19 mouse cellular contexts compared by ENCODE assay signal in genomic region chr6:72418279-72418678, GRCm38 (mm10). TPM values are rescaled to one million over a fixed set of nuclear protein-coding genes. Genes with fewer than 3 reads are reported as not detected.
DNase-seq lines count a peak whose midpoint lies in the region; ATAC-seq lines count a peak whose summit lies in the region.
"Had no signal": no experiment of that assay in that cellular context is flagged by ENCODE, and none has a peak within 500 bp of the region (broad histone marks: within the 10 kb centered on the region; RNA-seq: fewer than 3 reads in every experiment).

No protein-coding gene starts in this region.

- 94% methylated on average over 4 of the region's 4 CpGs for WGBS in forebrain, embryonic 13.5 days
- WGBS in forebrain, embryonic 11.5 days: 92% methylated on average over 4 of the region's 4 CpGs
- 18% methylated on average over 4 of the region's 4 CpGs for WGBS in liver, embryonic 15.5 days (ENCODE audit: insufficient replicate concordance)

- no peak for DNase-seq in forebrain, embryonic 11.5 days (ENCODE audit: low spot score)
- DNase-seq in c-Kit-positive CD71-positive TER-119-positive erythroid progenitor cells, embryonic 14.5 days (ENCODE audit: low spot score): peak; percentile 48
- no peak for DNase-seq in ovary, postnatal 10 days (ENCODE audit: low spot score)
- DNase-seq in heart, postnatal 25 days (ENCODE audit: low spot score): no peak
- DNase-seq in embryo, embryonic 11 days: no peak
- DNase-seq: adrenal gland, postnatal 10 days; cerebellum, adult 18-20 months; cerebellum, adult 9-11 months; cerebellum, postnatal 36 days; forebrain, postnatal 0 days; gastrocnemius, postnatal 14 days; heart, postnatal 4 days had no signal

- ATAC-seq in forebrain, embryonic 13.5 days: no peak
- no peak for ATAC-seq in forebrain, embryonic 11.5 days (replicated peaks; ENCODE audit: low FRiP score)
- ATAC-seq in liver, embryonic 15.5 days (ENCODE audit: insufficient read depth): peak; percentile 51; the same call in 1 of the 2 replicates
- ATAC-seq: forebrain, postnatal 0 days; hindbrain, embryonic 16.5 days had no signal

- H3K4me2 ChIP-seq in forebrain, embryonic 13.5 days: no peak overlapping the region
- H3K4me2 ChIP-seq in forebrain, embryonic 11.5 days (ENCODE audit: low read depth, low read length, severe bottlenecking): no peak overlapping the region
- H3K4me2 ChIP-seq in liver, embryonic 15.5 days: peak overlapping the region; percentile 36; the same call in 1 of the 2 replicates
- H3K4me2 ChIP-seq: forebrain, embryonic 12.5 days; heart, embryonic 13.5 days; hindbrain, embryonic 12.5 days had no signal

- no peak overlapping the region for H3K4me3 ChIP-seq in forebrain, embryonic 13.5 days
- no peak overlapping the region for H3K4me3 ChIP-seq in forebrain, embryonic 11.5 days (ENCODE audit: low read depth, low read length)
- H3K4me3 ChIP-seq in liver, embryonic 15.5 days (replicated peaks): no peak overlapping the region
- H3K4me3 ChIP-seq: embryonic facial prominence, embryonic 10.5 days; forebrain, embryonic 12.5 days; heart, embryonic 13.5 days; hindbrain, embryonic 12.5 days had no signal

- no peaks in the 10 kb centered on the region for H3K9me3 ChIP-seq in forebrain, embryonic 13.5 days (replicated peaks)
- no peaks in the 10 kb centered on the region for H3K9me3 ChIP-seq in forebrain, embryonic 11.5 days (ENCODE audit: control insufficient read depth, low read length)
- no peaks in the 10 kb centered on the region for H3K9me3 ChIP-seq in liver, embryonic 15.5 days (replicated peaks)
- H3K9me3 ChIP-seq: embryonic facial prominence, embryonic 10.5 days; forebrain, embryonic 12.5 days; heart, embryonic 13.5 days; hindbrain, embryonic 12.5 days had no signal

- no peak overlapping the region for H3K27ac ChIP-seq in forebrain, embryonic 13.5 days
- H3K27ac ChIP-seq in forebrain, embryonic 11.5 days (ENCODE audit: low read depth, low read length): no peak overlapping the region
- peak overlapping the region; percentile 59 for H3K27ac ChIP-seq in liver, embryonic 15.5 days (replicated peaks)
- H3K27ac ChIP-seq: embryonic facial prominence, embryonic 10.5 days; forebrain, embryonic 12.5 days; heart, embryonic 13.5 days; hindbrain, embryonic 12.5 days had no signal

- H3K9ac ChIP-seq in forebrain, embryonic 13.5 days: 0 out of 2 replicates have a peak overlapping the region, but pooled peaks have one; percentile 0
- no peak overlapping the region for H3K9ac ChIP-seq in forebrain, embryonic 11.5 days (ENCODE audit: low read length)
- H3K9ac ChIP-seq in liver, embryonic 15.5 days: no peak overlapping the region
- H3K9ac ChIP-seq: forebrain, embryonic 12.5 days; forebrain, postnatal 0 days; heart, embryonic 13.5 days; hindbrain, embryonic 12.5 days had no signal

- H3K36me3 ChIP-seq in forebrain, embryonic 13.5 days (ENCODE audit: poor library complexity, severe bottlenecking): peaks cover 56% of the 10 kb centered on the region
- H3K36me3 ChIP-seq in forebrain, embryonic 11.5 days (ENCODE audit: control insufficient read depth, insufficient read depth, low read length): no peaks in the 10 kb centered on the region
- peaks cover 39% of the 10 kb centered on the region for H3K36me3 ChIP-seq in liver, embryonic 15.5 days (replicated peaks)

- no peaks in the 10 kb centered on the region for H3K27me3 ChIP-seq in forebrain, embryonic 13.5 days
- no peaks in the 10 kb centered on the region for H3K27me3 ChIP-seq in forebrain, embryonic 11.5 days (ENCODE audit: control insufficient read depth, insufficient read depth, low read length)
- H3K27me3 ChIP-seq in liver, embryonic 15.5 days: no peaks in the 10 kb centered on the region
- H3K27me3 ChIP-seq: forebrain, embryonic 12.5 days; heart, embryonic 13.5 days; hindbrain, embryonic 12.5 days had no signal

- peaks cover 17% of the 10 kb centered on the region for H3K4me1 ChIP-seq in forebrain, embryonic 13.5 days
- H3K4me1 ChIP-seq in forebrain, embryonic 11.5 days (replicated peaks; ENCODE audit: control insufficient read depth, insufficient read depth, low read length): peaks cover 4% of the 10 kb centered on the region; the same call in 1 of the 2 replicates
- peaks cover 58% of the 10 kb centered on the region for H3K4me1 ChIP-seq in liver, embryonic 15.5 days (replicated peaks)

- intact Hi-C loops in heart, postnatal 25 days (cut with DNase I): no loop called here

RNA-seq across cellular contexts. Expression of gene Ggcx, which starts 4.2 kb away (rescaled TPM):
- 12.7 and 13.8 TPM in 2 replicates for polyA plus RNA-seq in forebrain, embryonic 13.5 days (2015; fragmentation: Nextera tagmentation; extraction: Ambion mirVana)
- polyA plus RNA-seq in forebrain, embryonic 11.5 days (2014; fragmentation: Nextera tagmentation; extraction: Ambion mirVana): 11.7 and 13.5 TPM in 2 replicates
- 27.5 and 29.8 TPM in 2 replicates for polyA plus RNA-seq in liver, embryonic 15.5 days (2015; fragmentation: Nextera tagmentation; extraction: Ambion mirVana)
- 10 to 100 TPM; 33.3 to 35.0 TPM for total RNA-seq in heart, postnatal 25 days (2021)

RNA-seq across cellular contexts. Expression of gene Mat2a, which starts 21.1 kb away (rescaled TPM):
- polyA plus RNA-seq in forebrain, embryonic 13.5 days (2015; fragmentation: Nextera tagmentation; extraction: Ambion mirVana): 402 and 460 TPM in 2 replicates
- polyA plus RNA-seq in forebrain, embryonic 11.5 days (2014; fragmentation: Nextera tagmentation; extraction: Ambion mirVana): 504 and 506 TPM in 2 replicates
- polyA plus RNA-seq in liver, embryonic 15.5 days (2015; fragmentation: Nextera tagmentation; extraction: Ambion mirVana): 136 and 143 TPM in 2 replicates
- 100 to 1,000 TPM; 106 to 141 TPM for total RNA-seq in heart, postnatal 25 days (2021)

RNA-seq across cellular contexts. Expression of gene Vamp8, which starts 27.8 kb away (rescaled TPM):
- polyA plus RNA-seq in forebrain, embryonic 13.5 days (2015; fragmentation: Nextera tagmentation; extraction: Ambion mirVana): 16.8 and 21.3 TPM in 2 replicates
- polyA plus RNA-seq in forebrain, embryonic 11.5 days (2014; fragmentation: Nextera tagmentation; extraction: Ambion mirVana): 34.1 and 35.6 TPM in 2 replicates
- polyA plus RNA-seq in liver, embryonic 15.5 days (2015; fragmentation: Nextera tagmentation; extraction: Ambion mirVana): 239 and 242 TPM in 2 replicates
- total RNA-seq in heart, postnatal 25 days (2021): 10 to 100 TPM; 72.2 to 74.1 TPM

RNA-seq across cellular contexts. Expression of gene Vamp5, which starts 38.0 kb away (rescaled TPM):
- polyA plus RNA-seq in forebrain, embryonic 13.5 days (2015; fragmentation: Nextera tagmentation; extraction: Ambion mirVana): 7.0 and 10.1 TPM in 2 replicates
- 8.1 and 11.9 TPM in 2 replicates for polyA plus RNA-seq in forebrain, embryonic 11.5 days (2014; fragmentation: Nextera tagmentation; extraction: Ambion mirVana)
- 66.2 and 67.1 TPM in 2 replicates for polyA plus RNA-seq in liver, embryonic 15.5 days (2015; fragmentation: Nextera tagmentation; extraction: Ambion mirVana)
- total RNA-seq in heart, postnatal 25 days (2021): 10 to 100 TPM; 56.3 to 59.6 TPM

RNA-seq across cellular contexts. Expression of gene Rnf181, which starts 51.5 kb away (rescaled TPM):
- polyA plus RNA-seq in forebrain, embryonic 13.5 days (2015; fragmentation: Nextera tagmentation; extraction: Ambion mirVana): 122 and 125 TPM in 2 replicates
- 102 and 106 TPM in 2 replicates for polyA plus RNA-seq in forebrain, embryonic 11.5 days (2014; fragmentation: Nextera tagmentation; extraction: Ambion mirVana)
- polyA plus RNA-seq in liver, embryonic 15.5 days (2015; fragmentation: Nextera tagmentation; extraction: Ambion mirVana): 82.5 and 88.5 TPM in 2 replicates
- total RNA-seq in heart, postnatal 25 days (2021): 10 to 100 TPM; 33.9 to 41.2 TPM
